Mouse (Mus musculus) G1E (cell line): ENCODE measurements at regions not wholly inside any gene's neighbourhood (a gene's known extent, or its start where the extent isn't known, plus 50 kb on each side); places are given as distances from the start of the nearest gene placed in this dataset.

Experiments used
- CTCF ChIP-seq: IDR thresholded peaks from 2 replicates; pipeline ENCODE4 v1.5.1; 2012; ENCODE audit warnings: low read depth, low read length, inconsistent platforms, mixed read lengths
- GATA1 ChIP-seq: IDR thresholded peaks from 2 replicates; pipeline ENCODE4 v1.6.1; 2012; ENCODE audit warnings: borderline replicate concordance, low read length, inconsistent platforms, mixed read lengths
- GATA2 ChIP-seq: IDR thresholded peaks from 2 replicates; pipeline ENCODE4 v1.6.1; 2012; ENCODE audit warnings: low read depth, low read length, inconsistent platforms, borderline replicate concordance
- POLR2AphosphoS5 ChIP-seq: IDR thresholded peaks from 2 replicates; pipeline ENCODE4 v1.6.1; 2012; ENCODE audit warnings: low read depth, low read length, inconsistent platforms; ENCODE audit not compliant: insufficient replicate concordance
- TAL1 ChIP-seq: conservative IDR thresholded peaks from 2 replicates; pipeline ENCODE4 v1.6.1; 2012; ENCODE audit warnings: low read depth, low read length, inconsistent platforms, mixed read lengths

GRCm38 (mm10) chr13:51976620-51977214 lies 130.2 kb downstream of the Gadd45g start:
- TF ChIP-seq CTCF, result no peak
- TF ChIP-seq GATA1, result no peak
- TF ChIP-seq TAL1, result no peak
- no peak for TF ChIP-seq GATA2
- TF ChIP-seq POLR2AphosphoS5, result no peak
